Mouse (Mus musculus): ENCODE data around the gene Iqsec1.

Gene Iqsec1

DNA sequence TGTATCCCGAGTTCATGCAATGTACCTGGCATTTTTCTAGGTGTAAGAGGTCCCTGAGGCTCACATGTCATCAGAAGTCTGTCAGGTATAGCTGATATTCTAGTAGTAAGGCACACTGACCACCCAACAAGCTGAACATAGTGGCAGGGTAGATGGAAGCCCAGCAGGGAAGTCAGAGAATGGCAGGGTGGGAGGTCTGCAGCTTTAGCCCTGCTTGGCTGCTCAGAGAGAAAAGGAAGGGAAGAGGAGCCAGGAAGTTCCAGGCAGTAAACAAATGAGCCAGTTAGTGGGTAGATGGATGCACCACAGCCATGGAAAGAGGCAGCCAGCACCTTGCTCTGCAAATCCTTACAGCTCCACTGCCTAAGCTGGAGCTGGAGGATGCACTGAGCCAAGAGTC lies 181.7 kb downstream of the Iqsec1 start:
- DNase-seq (ENCODE audit: low read depth, low spot score) = no peak
- Histone ChIP-seq H3K36me3 (ENCODE audit: control insufficient read depth, insufficient read depth, low read length, poor library complexity, severe bottlenecking) (no peaks in the 10 kb centered on the region), H3K27me3 (ENCODE audit: control insufficient read depth, insufficient read depth, low read length, poor library complexity, severe bottlenecking) (no peaks in the 10 kb centered on the region)

DNA sequence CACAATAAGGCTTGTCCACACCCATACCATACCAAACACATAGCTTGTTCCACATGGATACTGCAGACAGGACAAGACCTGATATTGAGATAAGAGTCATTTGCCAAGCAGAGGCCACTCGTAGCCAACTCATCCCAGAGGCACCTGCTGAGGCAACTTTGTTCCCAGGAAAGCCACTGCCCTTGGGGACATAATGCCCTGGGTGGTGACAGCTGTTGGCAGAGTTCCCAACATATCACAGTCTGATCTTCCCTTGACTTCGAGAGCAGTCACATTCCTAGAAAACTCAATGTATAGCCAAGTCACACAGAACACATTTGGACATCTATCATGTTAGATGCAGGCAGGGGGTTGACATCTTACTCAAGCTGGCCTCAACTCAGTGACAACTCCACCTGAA lies 183.4 kb downstream of the Iqsec1 start:
- H3K27me3 ChIP-seq (ENCODE audit: control insufficient read depth, insufficient read depth, low read length, poor library complexity, severe bottlenecking) = no peaks in the 10 kb centered on the region
- DNase-seq (ENCODE audit: low read depth, low spot score) = no peak
- no peaks in the 10 kb centered on the region for H3K36me3 ChIP-seq (ENCODE audit: control insufficient read depth, insufficient read depth, low read length, poor library complexity, severe bottlenecking)

DNA sequence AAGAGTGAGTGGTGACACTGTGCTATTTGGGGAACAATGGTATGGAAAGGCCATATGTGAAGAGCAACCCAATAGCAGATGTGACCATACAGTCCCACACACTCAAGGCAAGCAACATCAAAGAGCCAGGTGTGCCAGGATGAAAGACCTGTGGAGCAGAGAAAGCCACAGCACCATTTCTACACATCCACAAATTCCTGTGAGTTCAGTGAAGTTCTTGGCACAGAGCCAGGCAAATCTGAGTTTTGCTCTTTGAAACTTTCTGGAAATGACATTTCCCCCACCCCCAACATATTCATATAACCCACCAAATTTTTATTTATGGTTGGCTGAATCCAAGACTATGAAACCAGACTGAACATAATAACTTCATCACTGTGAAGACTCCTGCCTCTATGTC lies 183.8 kb downstream of the Iqsec1 start:
- DNase-seq (ENCODE audit: low read depth, low spot score) = no peak
- H3K27me3 ChIP-seq (ENCODE audit: control insufficient read depth, insufficient read depth, low read length, poor library complexity, severe bottlenecking) = no peaks in the 10 kb centered on the region
- H3K36me3 ChIP-seq (ENCODE audit: control insufficient read depth, insufficient read depth, low read length, poor library complexity, severe bottlenecking) = no peaks in the 10 kb centered on the region

DNA sequence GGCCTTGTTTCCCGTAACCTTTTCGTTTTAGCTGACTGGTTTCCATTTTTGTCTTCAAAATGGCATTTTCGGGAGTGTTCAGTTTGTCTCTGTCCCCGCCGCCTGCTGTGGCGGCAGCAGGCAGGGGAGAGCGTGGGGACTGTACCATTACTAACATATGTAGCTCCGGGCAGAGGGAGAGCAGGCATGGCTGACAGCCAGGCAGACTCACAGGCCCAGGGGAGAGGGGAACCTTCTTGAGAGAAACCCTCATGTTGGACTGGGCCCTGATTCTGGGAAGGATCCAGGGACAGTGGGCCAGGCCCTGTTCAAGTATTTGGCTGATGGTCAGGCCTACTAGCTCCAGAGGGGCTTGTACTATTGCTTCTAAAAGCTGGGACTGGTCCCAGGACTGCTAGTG lies 185.9 kb downstream of the Iqsec1 start:
- DNase-seq (ENCODE audit: low read depth, low spot score) = no peak

DNA sequence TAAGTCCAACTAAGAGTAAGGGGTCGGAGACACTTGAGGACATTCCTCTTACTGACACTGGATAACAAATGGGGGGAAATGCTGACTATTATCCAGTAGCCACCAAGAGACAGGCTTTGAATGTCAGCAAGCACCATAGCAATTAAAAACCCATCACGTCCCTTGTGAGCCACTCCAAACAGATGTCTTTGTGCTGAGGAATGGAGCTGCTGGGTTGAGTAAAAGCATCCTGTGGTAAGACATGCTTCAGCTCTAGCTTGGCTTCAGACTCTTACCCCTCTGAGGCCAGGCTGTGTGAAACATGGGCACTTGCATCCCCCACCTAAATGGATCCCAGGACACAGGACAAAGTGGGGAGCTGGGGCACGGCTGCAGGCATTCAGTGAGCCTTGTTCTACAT lies 186.4 kb downstream of the Iqsec1 start:
- no peak for DNase-seq (ENCODE audit: low read depth, low spot score)
- H3K27me3 ChIP-seq (ENCODE audit: control insufficient read depth, insufficient read depth, low read length, poor library complexity, severe bottlenecking) = no peaks in the 10 kb centered on the region
- no peaks in the 10 kb centered on the region for H3K36me3 ChIP-seq (ENCODE audit: control insufficient read depth, insufficient read depth, low read length, poor library complexity, severe bottlenecking)

More for the DNA sequence above, 185.9 kb downstream of the Iqsec1 start:
- Histone ChIP-seq H3K36me3 (ENCODE audit: control insufficient read depth, insufficient read depth, low read length, poor library complexity, severe bottlenecking) (no peaks in the 10 kb centered on the region), H3K27me3 (ENCODE audit: control insufficient read depth, insufficient read depth, low read length, poor library complexity, severe bottlenecking) (no peaks in the 10 kb centered on the region)

DNA sequence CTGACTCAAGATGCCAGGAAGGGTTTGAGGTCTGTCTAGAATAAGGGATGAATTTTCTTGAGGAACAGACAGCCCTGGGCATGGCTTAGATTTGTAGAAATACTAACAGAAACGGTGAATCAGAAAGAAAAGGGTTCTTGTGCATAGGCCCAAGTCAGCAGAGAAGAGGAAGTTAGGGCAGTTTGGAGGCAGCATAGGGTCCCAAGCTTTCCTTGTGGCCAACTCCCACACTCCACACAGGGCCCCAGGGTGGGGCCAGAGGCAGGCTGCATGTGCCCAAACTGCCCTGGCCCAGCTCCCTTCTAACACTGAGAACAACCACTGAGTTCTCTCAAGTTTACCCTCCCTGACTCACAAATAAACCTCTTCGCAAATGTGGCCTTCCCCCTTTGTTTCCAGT lies 187.7 kb downstream of the Iqsec1 start:
- DNase-seq (ENCODE audit: low read depth, low spot score) = no peak
- no peaks in the 10 kb centered on the region for H3K27me3 ChIP-seq (ENCODE audit: control insufficient read depth, insufficient read depth, low read length, poor library complexity, severe bottlenecking)
- H3K36me3 ChIP-seq (ENCODE audit: control insufficient read depth, insufficient read depth, low read length, poor library complexity, severe bottlenecking) = no peaks in the 10 kb centered on the region

DNA sequence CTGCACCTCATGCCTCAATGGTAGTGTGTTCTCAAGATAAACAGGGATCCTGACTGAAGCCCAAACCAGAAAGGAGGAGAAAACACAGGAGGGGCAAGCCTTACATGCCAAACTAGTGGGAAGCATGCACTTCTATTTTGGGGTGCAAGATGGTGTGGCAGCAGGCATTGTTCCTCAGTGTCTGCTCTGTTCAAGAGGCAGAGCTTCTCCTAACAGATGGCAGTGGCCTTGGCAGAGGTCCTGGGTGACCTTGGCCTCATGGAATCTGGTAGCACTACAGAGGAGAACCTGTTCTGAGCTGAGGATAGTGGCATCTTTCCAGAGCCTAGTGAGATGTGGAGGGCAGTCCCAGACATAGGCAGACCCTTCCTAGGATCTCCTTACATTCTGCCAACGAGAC lies 189.4 kb downstream of the Iqsec1 start:
- Histone ChIP-seq H3K36me3 (ENCODE audit: control insufficient read depth, insufficient read depth, low read length, poor library complexity, severe bottlenecking) (no peaks in the 10 kb centered on the region), H3K27me3 (ENCODE audit: control insufficient read depth, insufficient read depth, low read length, poor library complexity, severe bottlenecking) (no peaks in the 10 kb centered on the region)
- no peak for DNase-seq (ENCODE audit: low read depth, low spot score)

DNA sequence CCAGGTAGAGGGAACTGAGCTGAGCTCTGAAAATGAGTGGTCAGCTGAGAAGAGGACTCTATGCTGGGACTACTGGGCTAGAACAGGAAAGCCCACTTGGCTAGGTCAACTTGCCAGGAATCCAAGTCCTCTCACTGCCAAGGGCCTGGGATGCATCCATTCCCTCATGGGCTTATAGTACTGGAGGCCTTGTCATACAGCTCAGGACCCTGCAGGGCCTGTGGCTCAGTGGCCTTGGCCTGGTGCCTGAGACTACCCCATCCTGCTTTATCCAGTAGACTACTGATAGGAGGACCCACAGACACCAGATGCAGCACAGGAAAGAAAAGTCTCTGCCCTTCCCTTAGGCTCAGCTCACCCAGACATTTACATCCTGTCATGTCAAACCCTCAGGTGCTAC lies 190.3 kb downstream of the Iqsec1 start:
- no peak for DNase-seq (ENCODE audit: low read depth, low spot score)
- H3K27me3 ChIP-seq (ENCODE audit: control insufficient read depth, insufficient read depth, low read length, poor library complexity, severe bottlenecking) = no peaks in the 10 kb centered on the region

DNA sequence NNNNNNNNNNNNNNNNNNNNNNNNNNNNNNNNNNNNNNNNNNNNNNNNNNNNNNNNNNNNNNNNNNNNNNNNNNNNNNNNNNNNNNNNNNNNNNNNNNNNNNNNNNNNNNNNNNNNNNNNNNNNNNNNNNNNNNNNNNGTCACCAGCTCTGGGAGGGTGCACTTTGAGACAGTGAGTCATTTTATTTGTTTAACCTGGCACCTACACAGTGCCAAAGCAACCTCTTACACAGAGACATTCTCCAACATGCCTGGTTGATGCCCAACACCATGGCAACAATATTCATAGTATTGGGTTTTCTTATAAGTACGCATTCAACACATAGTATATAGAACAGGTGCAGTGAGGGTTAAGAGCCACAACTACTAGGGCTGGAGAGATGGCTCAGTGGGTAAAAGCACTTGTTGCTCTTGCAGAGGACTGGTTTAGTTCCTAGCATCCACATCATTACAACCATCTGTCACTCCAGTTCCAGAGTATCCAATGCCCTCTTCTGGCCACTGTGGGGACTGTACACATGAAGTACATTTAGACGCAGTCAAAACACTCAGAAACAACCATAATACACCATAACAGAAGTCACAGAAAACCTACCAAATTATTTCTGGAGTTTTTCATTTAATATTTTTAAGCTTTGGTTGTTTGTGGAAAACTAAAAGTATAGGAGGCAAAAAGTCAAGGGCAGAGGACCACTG lies 191.4 kb downstream of the Iqsec1 start:
- H3K36me3 ChIP-seq (ENCODE audit: control insufficient read depth, insufficient read depth, low read length, poor library complexity, severe bottlenecking) = no peaks in the 10 kb centered on the region
- no peaks in the 10 kb centered on the region for H3K27me3 ChIP-seq (ENCODE audit: control insufficient read depth, insufficient read depth, low read length, poor library complexity, severe bottlenecking)
- peak; percentile 43 for DNase-seq (ENCODE audit: low read depth, low spot score)

More for the DNA sequence above, 190.3 kb downstream of the Iqsec1 start:
- no peaks in the 10 kb centered on the region for H3K36me3 ChIP-seq (ENCODE audit: control insufficient read depth, insufficient read depth, low read length, poor library complexity, severe bottlenecking)

DNA sequence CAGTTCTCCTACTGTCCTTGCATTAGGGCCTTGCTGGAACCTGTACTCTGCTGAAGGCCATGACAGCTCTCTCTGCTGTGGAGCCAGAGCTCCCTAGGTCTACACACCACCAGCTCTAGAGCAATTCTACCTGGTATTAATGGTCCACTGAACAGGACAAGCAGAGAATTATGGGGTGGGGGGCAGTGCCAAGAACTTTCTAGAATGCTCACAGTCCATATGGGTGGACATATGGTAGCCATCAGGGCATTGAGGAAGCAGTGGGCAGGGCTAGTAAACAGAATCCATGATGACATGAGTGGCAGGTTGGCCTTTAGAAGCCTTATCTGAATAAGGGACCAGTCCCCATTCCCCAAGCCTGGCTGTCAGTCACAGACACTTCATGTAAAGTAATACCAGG lies 197.6 kb downstream of the Iqsec1 start:
- Histone ChIP-seq H3K27me3 (ENCODE audit: control insufficient read depth, insufficient read depth, low read length, poor library complexity, severe bottlenecking) (no peaks in the 10 kb centered on the region), H3K36me3 (ENCODE audit: control insufficient read depth, insufficient read depth, low read length, poor library complexity, severe bottlenecking) (no peaks in the 10 kb centered on the region)
- DNase-seq (ENCODE audit: low read depth, low spot score) = no peak

DNA sequence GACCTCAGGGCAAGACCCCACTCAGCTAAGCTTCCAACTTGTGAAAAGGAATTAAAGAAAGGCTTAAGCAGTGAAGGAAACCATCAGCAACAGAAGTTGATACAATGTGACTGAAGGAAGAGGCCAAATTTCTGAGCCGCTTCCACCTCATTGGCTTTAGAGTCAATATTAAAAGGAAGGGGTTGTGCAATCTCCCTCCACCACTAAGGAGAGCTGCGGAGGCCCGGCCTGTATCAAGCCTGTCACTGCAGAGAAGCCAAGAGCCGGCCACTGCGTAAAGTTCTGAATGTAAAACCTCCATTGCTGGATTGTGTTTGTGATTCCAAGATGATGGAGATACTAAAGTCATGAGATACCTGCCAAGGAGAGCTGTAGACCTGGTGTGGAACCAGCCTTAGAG lies 199.0 kb downstream of the Iqsec1 start:
- DNase-seq (ENCODE audit: low read depth, low spot score) = no peak
- Histone ChIP-seq H3K36me3 (ENCODE audit: control insufficient read depth, insufficient read depth, low read length, poor library complexity, severe bottlenecking) (no peaks in the 10 kb centered on the region), H3K27me3 (ENCODE audit: control insufficient read depth, insufficient read depth, low read length, poor library complexity, severe bottlenecking) (no peaks in the 10 kb centered on the region)

DNA sequence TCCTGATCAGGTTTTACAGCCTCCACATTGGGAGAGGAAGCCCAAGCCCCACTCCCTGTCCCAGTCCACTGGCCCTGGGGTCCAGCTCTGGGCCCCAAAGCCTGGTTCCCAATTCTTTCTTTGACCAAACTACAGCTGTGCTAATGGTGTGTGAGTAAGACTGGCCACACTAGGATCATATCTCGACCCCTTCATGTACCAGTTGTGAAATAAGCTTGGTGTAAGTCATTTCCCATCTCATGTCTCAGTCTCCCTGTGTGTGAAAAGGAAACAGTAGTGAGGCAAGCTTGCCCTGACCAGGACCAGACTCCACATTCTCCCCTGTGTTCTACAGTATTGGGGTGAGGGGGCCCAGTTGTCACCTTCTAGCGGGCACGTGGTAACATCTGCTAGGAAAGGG lies 200.9 kb downstream of the Iqsec1 start:
- Histone ChIP-seq H3K27me3 (ENCODE audit: control insufficient read depth, insufficient read depth, low read length, poor library complexity, severe bottlenecking) (no peaks in the 10 kb centered on the region), H3K36me3 (ENCODE audit: control insufficient read depth, insufficient read depth, low read length, poor library complexity, severe bottlenecking) (no peaks in the 10 kb centered on the region)
- DNase-seq (ENCODE audit: low read depth, low spot score) = no peak

DNA sequence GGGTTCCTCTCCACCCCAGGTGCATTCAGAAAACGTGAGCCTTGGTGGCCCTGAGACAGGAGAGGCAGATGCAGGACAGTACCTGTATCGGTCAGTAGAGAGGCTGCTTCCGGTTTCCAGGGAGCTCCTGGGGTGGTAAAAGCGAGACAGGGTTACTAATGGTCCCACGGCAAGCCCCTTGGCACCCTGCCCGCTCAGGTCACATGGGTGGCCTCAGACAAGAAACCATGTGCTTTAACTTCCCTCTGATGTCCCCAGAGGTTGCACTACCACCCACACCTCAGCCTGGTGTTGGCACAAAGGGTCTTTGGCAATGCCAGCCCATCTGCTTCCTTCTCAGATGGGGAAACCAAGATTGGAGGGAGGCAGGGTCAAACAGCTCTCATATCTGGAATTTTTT lies 201.4 kb downstream of the Iqsec1 start:
- Histone ChIP-seq H3K27me3 (ENCODE audit: control insufficient read depth, insufficient read depth, low read length, poor library complexity, severe bottlenecking) (no peaks in the 10 kb centered on the region), H3K36me3 (ENCODE audit: control insufficient read depth, insufficient read depth, low read length, poor library complexity, severe bottlenecking) (no peaks in the 10 kb centered on the region)
- DNase-seq (ENCODE audit: low read depth, low spot score) = peak; percentile 92

DNA sequence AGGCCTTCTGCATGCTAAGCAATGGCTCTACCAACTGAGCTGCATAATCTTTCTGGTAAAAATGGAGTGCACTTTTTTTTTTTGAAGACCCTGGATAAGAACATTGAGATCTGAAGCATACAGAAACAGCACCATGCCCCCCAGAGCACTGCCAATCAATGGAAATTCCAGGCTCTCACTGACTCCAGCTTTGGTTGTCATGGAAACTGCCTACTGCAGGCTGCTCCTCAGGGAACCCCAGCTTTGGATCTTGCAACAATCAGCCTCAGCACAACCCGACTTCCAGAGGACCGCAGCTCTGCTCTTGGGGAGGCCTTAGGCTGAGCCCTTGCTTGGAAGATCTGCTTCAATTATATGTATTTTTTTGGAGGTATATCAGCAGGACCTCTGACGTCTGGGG lies 201.9 kb downstream of the Iqsec1 start:
- no peaks in the 10 kb centered on the region for H3K27me3 ChIP-seq (ENCODE audit: control insufficient read depth, insufficient read depth, low read length, poor library complexity, severe bottlenecking)
- no peaks in the 10 kb centered on the region for H3K36me3 ChIP-seq (ENCODE audit: control insufficient read depth, insufficient read depth, low read length, poor library complexity, severe bottlenecking)
- DNase-seq (ENCODE audit: low read depth, low spot score) = no peak

DNA sequence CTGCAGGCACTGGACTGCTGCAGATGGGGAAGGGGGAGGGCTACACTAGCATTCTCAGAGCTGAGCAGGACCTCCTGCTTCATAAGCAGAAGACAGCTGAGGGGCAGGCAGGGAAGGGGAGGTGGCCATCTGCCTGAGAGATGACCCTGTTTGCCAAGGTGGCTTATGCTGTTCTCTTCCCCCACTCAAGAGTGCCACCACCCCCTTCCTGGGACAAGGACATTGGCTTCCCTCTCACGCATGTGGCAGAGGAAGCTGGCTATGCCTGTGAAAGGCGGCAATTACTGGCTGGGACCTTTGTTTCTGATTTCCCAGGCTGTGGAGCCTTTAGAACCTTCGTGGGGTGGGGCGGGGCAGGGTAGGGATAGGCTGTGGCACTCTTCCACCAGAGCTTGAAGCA lies 204.5 kb downstream of the Iqsec1 start:
- H3K36me3 ChIP-seq (ENCODE audit: control insufficient read depth, insufficient read depth, low read length, poor library complexity, severe bottlenecking) = no peaks in the 10 kb centered on the region
- DNase-seq (ENCODE audit: low read depth, low spot score) = no peak

DNA sequence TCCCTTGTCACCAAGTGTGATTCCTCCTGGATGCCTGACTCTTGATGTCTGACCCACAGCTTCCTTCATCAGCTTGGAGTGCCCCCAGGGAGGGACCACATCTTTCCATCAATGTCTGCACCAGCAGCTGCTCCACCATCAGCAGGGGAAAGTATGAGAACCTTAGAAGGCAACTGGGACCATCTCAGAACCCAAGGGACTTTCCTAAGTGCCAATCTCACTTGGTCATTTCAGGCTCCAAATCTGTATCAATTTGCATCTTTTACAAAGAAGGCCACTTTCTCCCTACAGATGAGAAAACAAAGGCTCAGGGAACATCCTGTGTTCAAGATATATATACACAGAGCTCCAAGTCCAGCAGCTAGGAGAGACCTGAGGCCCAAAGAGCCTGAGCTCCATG lies 205.3 kb downstream of the Iqsec1 start:
- Histone ChIP-seq H3K36me3 (ENCODE audit: control insufficient read depth, insufficient read depth, low read length, poor library complexity, severe bottlenecking) (no peaks in the 10 kb centered on the region), H3K27me3 (ENCODE audit: control insufficient read depth, insufficient read depth, low read length, poor library complexity, severe bottlenecking) (no peaks in the 10 kb centered on the region)
- DNase-seq (ENCODE audit: low read depth, low spot score) = no peak

More for the DNA sequence above, 204.5 kb downstream of the Iqsec1 start:
- H3K27me3 ChIP-seq (ENCODE audit: control insufficient read depth, insufficient read depth, low read length, poor library complexity, severe bottlenecking) = no peaks in the 10 kb centered on the region

Data from splenic B cell, adult 2 months (primary cell).